Mouse (Mus musculus) embryonic facial prominence, embryonic 10.5 days (tissue): ENCODE measurements at regions not wholly inside any gene's neighbourhood (a gene's known extent, or its start where the extent isn't known, plus 50 kb on each side); places are given as distances from the start of the nearest gene placed in this dataset.

ENCODE experiments used
- DNase-seq: peaks from one replicate; pipeline ENCODE4 v3.0.0-alpha.2; 2017; ENCODE audit warnings: low spot score
- H3K27ac ChIP-seq: fragments of 300-500 bp; sonication (generic); replicated peaks from 2 replicates; pipeline ENCODE4 v1.5.1; 2016; ENCODE audit warnings: mild to moderate bottlenecking
- H3K27me3 ChIP-seq: fragments of 300-500 bp; sonication (generic); replicated peaks from 2 replicates; pipeline ENCODE4 v1.6.1; 2016; ENCODE audit warnings: low read depth, mild to moderate bottlenecking; ENCODE audit not compliant: poor library complexity, severe bottlenecking
- H3K36me3 ChIP-seq: fragments of 300-500 bp; sonication (generic); replicated peaks from 2 replicates; pipeline ENCODE4 v1.6.1; 2016; ENCODE audit warnings: mild to moderate bottlenecking, moderate library complexity
- H3K4me1 ChIP-seq: fragments of 300-500 bp; sonication (generic); 2 replicates; pipeline ENCODE4 v1.6.1; 2016
- H3K4me3 ChIP-seq: fragments of 300-500 bp; sonication (generic); 2 replicates; pipeline ENCODE4 v1.5.1; 2016; ENCODE audit warnings: mild to moderate bottlenecking, moderate library complexity
- H3K9me3 ChIP-seq: fragments of 300-500 bp; sonication (generic); 2 replicates; pipeline ENCODE4 v1.6.1; 2016; ENCODE audit warnings: mild to moderate bottlenecking
- WGBS: fragments of 180-500 bp; shearing (Covaris S2); methylation state at CpG from one replicate; pipeline ENCODE4 v1.1.7; 2016; 5-methylcytosine and 5-hydroxymethylcytosine counted together

GRCm38 (mm10) chr1:35925301-35925700 lies 142.9 kb upstream of the Hs6st1 start:
- peaks cover 15% of the 10 kb centered on the region for H3K4me1 ChIP-seq
- no peaks in the 10 kb centered on the region for H3K36me3 ChIP-seq
- H3K27me3 ChIP-seq, result no peaks in the 10 kb centered on the region
- no peak overlapping the region for H3K27ac ChIP-seq
- no peak for DNase-seq
- H3K4me3 ChIP-seq, result no peak overlapping the region
- WGBS, result 94% methylated on average over 4 of the region's 4 CpGs
- no peaks in the 10 kb centered on the region for H3K9me3 ChIP-seq

DNA sequence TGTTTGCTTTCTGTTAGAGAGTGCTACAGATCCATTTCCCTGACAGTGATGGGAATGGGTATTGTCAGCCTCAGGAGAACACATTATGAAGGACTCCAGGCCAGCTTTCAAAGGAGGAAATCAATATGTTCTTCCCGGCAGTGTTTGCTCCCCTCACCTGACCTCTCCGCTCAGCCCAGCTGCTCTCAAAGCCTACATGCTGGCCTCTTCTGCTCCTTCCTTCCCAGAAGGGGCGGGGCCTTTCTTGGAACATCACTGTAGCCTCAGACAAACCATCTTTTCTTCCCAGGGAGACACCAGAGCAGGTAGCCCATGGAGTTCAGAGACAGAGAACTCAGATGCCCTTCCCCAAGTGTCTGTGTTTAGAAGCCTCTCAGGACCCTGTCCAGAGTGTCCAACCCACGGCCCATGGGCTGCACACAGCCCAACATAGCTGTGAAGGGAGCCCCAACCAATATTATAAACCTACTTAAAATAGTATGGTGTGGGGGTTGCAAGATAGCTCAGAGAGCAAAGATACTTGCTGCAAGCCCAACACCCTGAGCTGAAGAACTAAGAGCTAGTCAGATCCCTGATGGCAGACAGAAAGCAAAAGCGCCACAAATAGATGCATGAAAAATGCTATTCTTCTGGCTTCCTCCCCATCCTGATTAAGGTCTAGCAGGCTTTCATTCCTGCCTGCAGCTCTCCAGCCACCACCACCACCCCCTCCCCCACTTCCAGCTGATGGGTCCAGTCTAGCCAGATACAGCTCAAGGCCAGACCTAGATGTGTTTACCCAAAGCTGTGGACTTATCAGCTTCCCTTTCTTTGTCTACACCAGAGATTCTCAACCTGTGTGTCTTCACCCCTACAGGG lies 141.8 kb upstream of the Hs6st1 start:
- Histone ChIP-seq H3K4me3 (no peak overlapping the region), H3K4me1 (peaks cover 15% of the 10 kb centered on the region), H3K36me3 (no peaks in the 10 kb centered on the region), H3K27ac (peak overlapping the region; percentile 20; the same call in 1 of the 2 replicates), H3K27me3 (no peaks in the 10 kb centered on the region), H3K9me3 (no peaks in the 10 kb centered on the region)
- DNase-seq, result peak; percentile 29
- WGBS, result 70% methylated on average over 5 of the region's 5 CpGs

GRCm38 (mm10) chr1:35927049-35927415 lies 141.2 kb upstream of the Hs6st1 start:
- H3K27ac ChIP-seq, result peak overlapping the region; percentile 20; the same call in 1 of the 2 replicates
- no peaks in the 10 kb centered on the region for H3K27me3 ChIP-seq
- no peaks in the 10 kb centered on the region for H3K36me3 ChIP-seq
- no peaks in the 10 kb centered on the region for H3K9me3 ChIP-seq
- no peak for DNase-seq
- peaks cover 15% of the 10 kb centered on the region for H3K4me1 ChIP-seq
- 63% methylated on average over 3 of the region's 3 CpGs for WGBS
- H3K4me3 ChIP-seq, result no peak overlapping the region

DNA sequence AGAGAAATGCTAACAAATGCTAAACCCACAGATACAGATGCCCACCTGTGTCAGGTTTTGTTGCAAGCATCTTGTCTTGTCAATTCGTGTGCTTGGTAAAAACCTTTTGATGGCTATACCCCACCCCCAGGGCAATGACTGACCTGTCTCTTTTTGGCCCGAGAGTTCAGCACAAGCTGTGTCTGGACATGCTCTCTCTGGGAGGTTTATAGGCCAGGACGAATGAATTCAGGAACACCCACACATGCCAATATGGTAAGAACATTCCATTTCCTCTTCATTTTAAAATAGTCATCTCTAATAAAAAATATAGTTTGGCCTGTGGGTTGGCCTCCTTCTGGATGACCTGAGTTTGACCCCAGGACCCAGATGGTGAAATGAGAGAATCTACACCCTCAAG lies 137.8 kb upstream of the Hs6st1 start:
- Histone ChIP-seq H3K36me3 (no peaks in the 10 kb centered on the region), H3K4me1 (peaks cover 22% of the 10 kb centered on the region), H3K9me3 (no peaks in the 10 kb centered on the region), H3K27ac (no peak overlapping the region), H3K27me3 (no peaks in the 10 kb centered on the region), H3K4me3 (no peak overlapping the region)
- WGBS, result 69% methylated on average over 3 of the region's 3 CpGs
- no peak for DNase-seq

DNA sequence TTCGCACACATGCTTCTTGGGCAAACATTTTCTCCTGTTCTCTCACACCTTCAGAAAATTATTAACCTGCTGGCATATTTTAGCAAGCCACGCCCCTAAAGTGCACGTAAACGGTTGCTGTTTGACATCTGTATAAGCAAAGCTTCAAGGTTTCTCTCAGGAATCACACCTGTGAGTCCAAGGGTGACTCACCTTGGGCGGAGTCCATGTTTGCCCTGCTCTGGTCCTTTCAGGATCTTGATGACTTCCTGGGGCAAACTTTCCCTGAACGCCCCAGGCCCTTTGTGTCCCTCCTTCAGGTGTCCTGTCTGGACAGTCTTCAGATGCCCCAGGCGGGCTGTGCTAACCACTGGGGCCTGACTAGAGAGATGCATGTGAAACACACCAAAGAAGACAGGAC lies 137.1 kb upstream of the Hs6st1 start:
- H3K36me3 ChIP-seq, result no peaks in the 10 kb centered on the region
- H3K4me3 ChIP-seq, result no peak overlapping the region
- H3K27me3 ChIP-seq, result no peaks in the 10 kb centered on the region
- no peak for DNase-seq
- no peak overlapping the region for H3K27ac ChIP-seq
- peaks cover 18% of the 10 kb centered on the region for H3K4me1 ChIP-seq
- WGBS, result 85% methylated on average over 7 of the region's 7 CpGs
- H3K9me3 ChIP-seq, result no peaks in the 10 kb centered on the region

DNA sequence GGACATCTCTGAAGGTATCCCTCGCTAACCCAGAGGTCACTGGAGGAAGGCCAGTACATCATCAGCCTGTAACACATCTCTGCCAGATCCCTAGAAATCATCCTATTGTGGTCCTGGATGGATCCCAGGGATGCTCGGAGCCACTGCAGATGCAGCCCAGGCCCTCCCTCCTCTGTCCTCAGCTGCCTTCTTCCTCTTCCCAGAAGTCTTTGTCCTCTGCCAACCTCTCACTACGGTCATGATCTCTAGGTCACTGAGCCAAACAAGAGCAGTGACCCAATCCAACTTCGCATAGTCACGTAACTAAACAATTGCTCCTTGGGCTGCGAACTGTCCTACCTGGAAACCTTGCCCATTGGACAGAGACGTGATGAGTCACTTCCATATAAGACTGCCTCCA lies 134.7 kb upstream of the Hs6st1 start:
- H3K9me3 ChIP-seq, result no peaks in the 10 kb centered on the region
- H3K36me3 ChIP-seq, result no peaks in the 10 kb centered on the region
- no peaks in the 10 kb centered on the region for H3K27me3 ChIP-seq
- H3K27ac ChIP-seq, result no peak overlapping the region
- no peak for DNase-seq
- no peak overlapping the region for H3K4me3 ChIP-seq
- H3K4me1 ChIP-seq, result peaks cover 9% of the 10 kb centered on the region
- 86% methylated on average over 7 of the region's 7 CpGs for WGBS

DNA sequence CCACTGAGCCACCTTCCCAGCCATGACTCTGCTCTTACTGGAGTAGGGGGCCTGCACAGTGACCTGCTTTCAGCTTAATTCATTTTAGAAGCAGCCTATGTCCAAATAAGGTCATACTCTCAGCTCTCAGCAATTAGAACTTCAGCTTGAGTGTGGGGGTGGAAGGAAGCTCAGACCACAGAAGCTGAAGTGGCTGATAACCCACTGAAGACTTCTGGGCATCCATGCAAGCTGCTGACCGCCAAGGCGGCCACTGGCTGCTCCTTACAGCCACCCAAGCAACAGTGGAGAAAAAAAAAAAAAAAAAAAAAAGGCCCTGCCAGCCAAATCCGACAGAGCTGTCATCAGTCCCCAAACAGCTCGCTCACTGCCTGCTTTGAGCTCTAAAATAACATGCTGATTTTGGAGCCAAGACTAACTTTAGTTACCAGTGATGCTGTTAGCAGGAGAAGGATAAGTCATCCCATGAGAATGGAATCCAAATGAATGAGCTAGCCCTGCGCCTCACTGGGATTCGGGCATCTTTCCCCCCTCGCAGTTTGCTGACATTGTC lies 133.0 kb upstream of the Hs6st1 start:
- WGBS, result 62% methylated on average over 7 of the region's 7 CpGs
- Histone ChIP-seq H3K27me3 (no peaks in the 10 kb centered on the region), H3K4me1 (peaks cover 9% of the 10 kb centered on the region), H3K4me3 (no peak overlapping the region), H3K36me3 (no peaks in the 10 kb centered on the region), H3K9me3 (no peaks in the 10 kb centered on the region), H3K27ac (no peak overlapping the region; the same call in 1 of the 2 replicates)
- no peak for DNase-seq

GRCm38 (mm10) chr1:35936362-35937093 lies 131.7 kb upstream of the Hs6st1 start:
- Histone ChIP-seq H3K27ac (no peak overlapping the region), H3K27me3 (no peaks in the 10 kb centered on the region), H3K4me1 (peaks cover 12% of the 10 kb centered on the region), H3K9me3 (no peaks in the 10 kb centered on the region), H3K4me3 (no peak overlapping the region), H3K36me3 (no peaks in the 10 kb centered on the region)
- no peak for DNase-seq
- 79% methylated on average over 5 of the region's 5 CpGs for WGBS

GRCm38 (mm10) chr1:35940236-35940635 lies 128.0 kb upstream of the Hs6st1 start:
- Histone ChIP-seq H3K27ac (no peak overlapping the region), H3K4me3 (no peak overlapping the region), H3K27me3 (no peaks in the 10 kb centered on the region), H3K4me1 (peaks cover 19% of the 10 kb centered on the region), H3K9me3 (no peaks in the 10 kb centered on the region), H3K36me3 (no peaks in the 10 kb centered on the region)
- DNase-seq, result no peak
- 79% methylated on average over 2 of the region's 2 CpGs for WGBS

DNA sequence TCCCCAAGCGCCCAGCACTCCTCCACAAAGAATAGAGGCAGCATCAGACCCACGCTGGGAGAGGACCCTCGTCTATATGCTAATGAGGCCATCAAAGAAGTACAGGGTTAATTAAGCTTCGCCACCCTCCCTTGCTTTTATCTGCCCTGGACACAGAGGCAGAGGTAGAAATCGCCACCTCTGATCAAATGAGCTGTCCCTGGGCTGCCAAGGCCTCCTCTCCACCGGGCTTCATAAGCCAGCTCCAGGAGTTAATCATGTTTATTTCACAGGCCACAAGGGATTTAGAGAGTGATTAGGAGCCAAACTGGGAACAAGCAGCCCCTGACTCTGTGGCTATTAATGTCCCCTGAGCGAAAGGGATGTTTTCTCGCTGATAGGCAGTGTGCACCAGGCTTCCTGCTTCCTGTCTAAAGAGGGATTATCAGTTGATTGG lies 126.5 kb upstream of the Hs6st1 start:
- Histone ChIP-seq H3K36me3 (no peaks in the 10 kb centered on the region), H3K27me3 (no peaks in the 10 kb centered on the region), H3K9me3 (no peaks in the 10 kb centered on the region), H3K4me1 (peaks cover 16% of the 10 kb centered on the region), H3K27ac (peak overlapping the region; percentile 35), H3K4me3 (no peak overlapping the region)
- WGBS, result 22% methylated on average over 8 of the region's 8 CpGs
- DNase-seq, result no peak

DNA sequence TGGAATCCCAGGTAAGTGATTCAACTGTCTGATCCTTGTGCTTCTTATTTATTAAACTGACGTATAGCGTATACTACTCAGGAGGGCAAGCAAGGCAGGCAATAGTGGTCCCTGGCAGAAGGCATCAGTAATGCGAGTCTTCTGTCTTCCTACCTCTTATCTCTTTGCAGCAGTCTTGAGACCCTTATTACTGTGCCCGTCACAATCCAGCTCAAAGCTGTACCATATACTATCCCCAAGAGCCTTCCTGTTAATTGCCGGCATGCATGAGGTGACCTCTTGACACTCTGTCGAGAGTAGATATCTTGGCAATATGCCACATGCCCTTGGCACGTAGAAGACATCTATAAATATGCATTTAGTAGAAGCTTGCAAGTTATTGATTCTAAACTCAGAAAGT lies 126.0 kb upstream of the Hs6st1 start:
- no peaks in the 10 kb centered on the region for H3K9me3 ChIP-seq
- no peaks in the 10 kb centered on the region for H3K36me3 ChIP-seq
- H3K4me1 ChIP-seq, result peaks cover 16% of the 10 kb centered on the region
- no peaks in the 10 kb centered on the region for H3K27me3 ChIP-seq
- 76% methylated on average over 7 of the region's 7 CpGs for WGBS
- H3K27ac ChIP-seq, result no peak overlapping the region
- DNase-seq, result no peak
- no peak overlapping the region for H3K4me3 ChIP-seq

DNA sequence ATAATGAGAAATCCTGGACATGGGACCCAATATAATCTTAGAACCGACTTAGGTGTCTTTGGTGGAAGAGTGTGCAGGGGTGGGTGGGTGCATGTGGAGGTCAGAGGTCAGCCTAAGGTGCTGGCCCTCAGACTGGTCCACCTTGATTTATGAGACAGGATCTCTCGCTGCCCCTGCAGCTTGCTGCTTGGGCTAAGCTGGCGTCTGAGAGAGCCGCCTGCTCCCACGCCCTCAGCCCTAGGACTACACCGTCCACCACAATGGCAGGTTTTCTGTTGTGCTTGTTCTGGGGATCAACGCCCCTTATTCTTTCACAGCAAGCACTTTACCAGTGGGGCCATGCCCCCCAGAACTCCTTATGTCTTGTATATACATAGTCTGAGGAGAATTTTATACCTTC lies 124.4 kb upstream of the Hs6st1 start:
- Histone ChIP-seq H3K36me3 (no peaks in the 10 kb centered on the region), H3K4me3 (no peak overlapping the region), H3K27me3 (no peaks in the 10 kb centered on the region), H3K9me3 (no peaks in the 10 kb centered on the region), H3K27ac (0 out of 2 replicates have a peak overlapping the region, but pooled peaks have one; percentile 35), H3K4me1 (peaks cover 16% of the 10 kb centered on the region)
- WGBS, result 64% methylated on average over 7 of the region's 7 CpGs
- DNase-seq, result no peak

GRCm38 (mm10) chr1:35944376-35944775 lies 123.8 kb upstream of the Hs6st1 start:
- WGBS, result 43% methylated on average over 5 of the region's 5 CpGs

More at GRCm38 (mm10) chr1:35944376-35944775, 123.8 kb upstream of the Hs6st1 start:
- H3K27ac ChIP-seq, result no peak overlapping the region
- no peaks in the 10 kb centered on the region for H3K36me3 ChIP-seq
- no peak for DNase-seq
- H3K4me3 ChIP-seq, result no peak overlapping the region
- no peaks in the 10 kb centered on the region for H3K9me3 ChIP-seq
- H3K27me3 ChIP-seq, result no peaks in the 10 kb centered on the region
- H3K4me1 ChIP-seq, result peaks cover 16% of the 10 kb centered on the region
